16 mouse cellular contexts compared by ENCODE assay signal in the genomic region with DNA sequence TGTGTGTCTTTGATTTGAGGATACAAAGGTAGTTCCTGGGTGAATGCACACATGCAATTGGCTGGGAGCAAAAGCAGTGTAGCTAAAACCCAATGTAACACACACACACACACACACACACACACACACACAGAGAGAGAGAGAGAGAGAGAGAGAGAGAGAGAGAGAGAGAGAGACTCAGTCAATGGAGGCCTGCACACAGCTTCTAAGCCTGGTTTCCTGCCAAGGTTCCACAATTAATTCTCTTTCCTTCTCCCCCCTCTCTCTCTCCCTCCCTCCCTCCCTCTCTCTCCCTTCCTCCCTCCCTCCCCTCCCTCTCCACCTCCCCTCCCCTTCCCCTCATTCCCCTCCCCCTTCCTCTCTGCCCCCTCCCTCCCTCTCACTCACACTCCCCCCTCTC.
DNase-seq lines count a peak whose midpoint lies in the region; ATAC-seq lines count a peak whose summit lies in the region.
"Had no signal": no experiment of that assay in that cellular context is flagged by ENCODE, and none has a peak within 500 bp of the region (broad histone marks: within the 10 kb centered on the region; RNA-seq: fewer than 3 reads in every experiment).

No protein-coding gene starts in this region.

- 0 out of 2 replicates have a peak, but pooled peaks have one; percentile 23 for ATAC-seq in forebrain, embryonic 16.5 days
- no peak for ATAC-seq in forebrain, embryonic 15.5 days (replicated peaks)
- no peak for ATAC-seq in midbrain, embryonic 15.5 days (replicated peaks)
- ATAC-seq: inflammation-experienced regulatory T-cells, adult 6 months; intestine, postnatal 0 days had no signal

- H3K4me1 ChIP-seq in forebrain, embryonic 16.5 days (replicated peaks; ENCODE audit: control insufficient read depth, insufficient read depth, low read length), result no peaks in the 10 kb centered on the region
- H3K4me1 ChIP-seq in forebrain, embryonic 15.5 days, result no peaks in the 10 kb centered on the region
- peaks cover 8% of the 10 kb centered on the region for H3K4me1 ChIP-seq in midbrain, embryonic 10.5 days
- H3K4me1 ChIP-seq in midbrain, embryonic 15.5 days, result no peaks in the 10 kb centered on the region
- H3K4me1 ChIP-seq in embryonic facial prominence, embryonic 10.5 days, result peaks cover 39% of the 10 kb centered on the region
- peaks cover 20% of the 10 kb centered on the region for H3K4me1 ChIP-seq in limb, embryonic 10.5 days
- H3K4me1 ChIP-seq: hindbrain, embryonic 15.5 days had no signal

- no peak for DNase-seq in midbrain, embryonic 10.5 days (ENCODE audit: low spot score)
- no peak for DNase-seq in embryonic facial prominence, embryonic 10.5 days (ENCODE audit: low spot score)
- no peak for DNase-seq in limb, embryonic 10.5 days (ENCODE audit: low spot score)
- DNase-seq in yolk sac, embryonic 10.5 days (ENCODE audit: low spot score), result no peak
- DNase-seq: adrenal gland, adult 2 months; adrenal gland, postnatal 25 days; cerebellum, adult 2 months; gastrocnemius, postnatal 36 days; heart, adult 11 months; heart, postnatal 14 days had no signal

- H3K4me2 ChIP-seq in forebrain, embryonic 16.5 days (ENCODE audit: low read length), result no peak overlapping the region
- no peak overlapping the region for H3K4me2 ChIP-seq in forebrain, embryonic 15.5 days (replicated peaks)
- no peak overlapping the region for H3K4me2 ChIP-seq in midbrain, embryonic 15.5 days
- H3K4me2 ChIP-seq: hindbrain, embryonic 15.5 days had no signal

- H3K9ac ChIP-seq in forebrain, embryonic 16.5 days (replicated peaks; ENCODE audit: low read depth, low read length), result no peak overlapping the region
- no peak overlapping the region for H3K9ac ChIP-seq in forebrain, embryonic 15.5 days (replicated peaks)
- no peak overlapping the region for H3K9ac ChIP-seq in midbrain, embryonic 15.5 days
- H3K9ac ChIP-seq: hindbrain, embryonic 15.5 days had no signal

- no peaks in the 10 kb centered on the region for H3K27me3 ChIP-seq in forebrain, embryonic 16.5 days (replicated peaks; ENCODE audit: control insufficient read depth, insufficient read depth, low read length)
- H3K27me3 ChIP-seq in forebrain, embryonic 15.5 days, result no peaks in the 10 kb centered on the region
- no peaks in the 10 kb centered on the region for H3K27me3 ChIP-seq in midbrain, embryonic 10.5 days (ENCODE audit: low read depth, poor library complexity, severe bottlenecking)
- no peaks in the 10 kb centered on the region for H3K27me3 ChIP-seq in midbrain, embryonic 15.5 days (replicated peaks)
- H3K27me3 ChIP-seq in embryonic facial prominence, embryonic 10.5 days (replicated peaks; ENCODE audit: low read depth, poor library complexity, severe bottlenecking), result no peaks in the 10 kb centered on the region
- H3K27me3 ChIP-seq in limb, embryonic 10.5 days (ENCODE audit: low read depth, poor library complexity, severe bottlenecking), result no peaks in the 10 kb centered on the region
- H3K27me3 ChIP-seq: hindbrain, embryonic 15.5 days had no signal

- no peaks in the 10 kb centered on the region for H3K36me3 ChIP-seq in forebrain, embryonic 16.5 days (ENCODE audit: control insufficient read depth, insufficient read depth)
- no peaks in the 10 kb centered on the region for H3K36me3 ChIP-seq in forebrain, embryonic 15.5 days
- no peaks in the 10 kb centered on the region for H3K36me3 ChIP-seq in midbrain, embryonic 10.5 days
- H3K36me3 ChIP-seq in midbrain, embryonic 15.5 days (replicated peaks), result no peaks in the 10 kb centered on the region
- H3K36me3 ChIP-seq in embryonic facial prominence, embryonic 10.5 days (replicated peaks), result no peaks in the 10 kb centered on the region
- H3K36me3 ChIP-seq in limb, embryonic 10.5 days, result no peaks in the 10 kb centered on the region
- H3K36me3 ChIP-seq: hindbrain, embryonic 15.5 days had no signal

- H3K27ac ChIP-seq in forebrain, embryonic 16.5 days (ENCODE audit: low read length), result no peak overlapping the region
- H3K27ac ChIP-seq in forebrain, embryonic 15.5 days (replicated peaks), result no peak overlapping the region
- H3K27ac ChIP-seq in midbrain, embryonic 10.5 days (replicated peaks), result 0 out of 2 replicates have a peak overlapping the region, but pooled peaks have one; percentile 1
- no peak overlapping the region for H3K27ac ChIP-seq in midbrain, embryonic 15.5 days
- peak overlapping the region; percentile 73; the same call in 1 of the 2 replicates for H3K27ac ChIP-seq in embryonic facial prominence, embryonic 10.5 days (replicated peaks)
- peak overlapping the region; percentile 66 for H3K27ac ChIP-seq in limb, embryonic 10.5 days
- H3K27ac ChIP-seq: hindbrain, embryonic 15.5 days had no signal

- H3K4me3 ChIP-seq in forebrain, embryonic 16.5 days (replicated peaks; ENCODE audit: low read length), result no peak overlapping the region
- no peak overlapping the region for H3K4me3 ChIP-seq in forebrain, embryonic 15.5 days
- H3K4me3 ChIP-seq in midbrain, embryonic 10.5 days, result no peak overlapping the region
- no peak overlapping the region for H3K4me3 ChIP-seq in midbrain, embryonic 15.5 days
- no peak overlapping the region for H3K4me3 ChIP-seq in embryonic facial prominence, embryonic 10.5 days
- no peak overlapping the region for H3K4me3 ChIP-seq in limb, embryonic 10.5 days
- H3K4me3 ChIP-seq: hindbrain, embryonic 15.5 days had no signal

- H3K9me3 ChIP-seq in forebrain, embryonic 16.5 days (ENCODE audit: control insufficient read depth, low read length), result no peaks in the 10 kb centered on the region
- H3K9me3 ChIP-seq in forebrain, embryonic 15.5 days, result no peaks in the 10 kb centered on the region
- H3K9me3 ChIP-seq in midbrain, embryonic 10.5 days (replicated peaks), result no peaks in the 10 kb centered on the region
- no peaks in the 10 kb centered on the region for H3K9me3 ChIP-seq in midbrain, embryonic 15.5 days
- H3K9me3 ChIP-seq in embryonic facial prominence, embryonic 10.5 days, result no peaks in the 10 kb centered on the region
- no peaks in the 10 kb centered on the region for H3K9me3 ChIP-seq in limb, embryonic 10.5 days (replicated peaks)
- H3K9me3 ChIP-seq: hindbrain, embryonic 15.5 days had no signal

Comparison
In these comparisons a context has a peak if more than half of its experiments do, and no peak if none do; other contexts are left out.
1. H3K27ac ChIP-seq: peak in midbrain, embryonic 10.5 days (single experiment), embryonic facial prominence, embryonic 10.5 days (single experiment) and limb, embryonic 10.5 days (single experiment); none in forebrain, embryonic 16.5 days (single experiment), forebrain, embryonic 15.5 days (single experiment) and midbrain, embryonic 15.5 days (single experiment).